Mouse (Mus musculus): ENCODE results near the gene Sirt4. TPM values are rescaled to one million over a fixed set of nuclear protein-coding genes. Genes with fewer than 3 reads are reported as not detected.
A peak's percentile ranks its signal among the peaks of the same experiment; 100 is the strongest.
"Not testable (repeated sequence)": the region's sequence is repeated elsewhere in the genome, so short reads cannot be mapped to it uniquely, and the experiment has no call there.

Sirt4 gene
- polyA plus RNA-seq, 1 experiment from 2014 or later, result 18.7 TPM

DNA sequence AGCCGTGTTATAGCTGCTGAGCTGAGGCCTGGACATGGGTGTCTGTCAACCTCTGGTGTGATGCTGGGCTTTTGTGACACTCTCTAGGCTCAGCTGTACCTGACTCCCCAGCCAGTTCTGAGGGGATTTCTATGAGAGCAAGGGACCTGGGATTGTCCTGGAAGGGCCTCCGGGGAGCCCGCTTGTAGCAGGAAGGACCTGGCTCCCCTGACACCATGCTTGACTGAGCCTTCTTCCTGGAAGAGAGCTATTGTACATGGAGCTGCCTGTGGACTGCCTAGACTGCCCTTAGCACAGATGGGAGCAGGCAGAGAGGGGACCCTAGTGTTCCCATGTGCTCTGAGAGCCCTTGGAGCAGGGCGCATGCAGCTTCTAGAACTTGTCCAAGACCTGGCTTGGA, 40.9 kb upstream of the Sirt4 start:
- Histone ChIP-seq H3K9me3 (replicated peaks; ENCODE audit: control insufficient read depth, low read length) (no peaks in the 10 kb centered on the region), H3K36me3 (ENCODE audit: control insufficient read depth, insufficient read depth) (no peaks in the 10 kb centered on the region), H3K27ac (ENCODE audit: low read length) (no peak overlapping the region), H3K4me1 (ENCODE audit: control insufficient read depth, insufficient read depth, low read length) (peaks cover 63% of the 10 kb centered on the region), H3K4me2 (ENCODE audit: low read depth, low read length) (no peak overlapping the region), H3K27me3 (ENCODE audit: control insufficient read depth, insufficient read depth, low read length) (no peaks in the 10 kb centered on the region), H3K9ac (ENCODE audit: low read length) (0 out of 2 replicates have a peak overlapping the region, but pooled peaks have one; percentile 10), H3K4me3 (ENCODE audit: low read length) (no peak overlapping the region)
- 85% methylated on average over 4 of the region's 4 CpGs for WGBS
- no peak for ATAC-seq (replicated peaks; ENCODE audit: extremely low read depth, insufficient read depth, low FRiP score)

DNA sequence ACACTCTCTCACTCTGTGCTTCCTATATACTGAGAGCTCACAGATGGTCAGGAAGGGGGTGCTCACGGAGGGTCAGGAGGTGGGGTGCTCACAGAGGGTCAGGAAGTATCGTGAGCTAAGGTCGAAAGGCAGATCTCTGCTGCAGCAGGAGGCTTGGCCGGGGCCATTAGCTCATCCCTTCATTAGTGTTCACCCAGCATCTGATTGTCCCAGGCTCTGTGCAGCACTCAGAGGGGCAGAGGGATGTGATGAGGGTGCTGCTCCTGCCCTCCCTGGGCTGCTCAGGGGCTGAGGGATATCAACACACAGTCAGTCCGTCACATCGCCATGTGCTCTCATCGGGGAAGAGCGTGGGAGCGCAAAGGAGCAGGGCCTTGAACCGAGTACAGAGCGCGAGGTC, 39.9 kb upstream of the Sirt4 start:
- H3K4me3 ChIP-seq (ENCODE audit: low read length), result no peak overlapping the region
- H3K36me3 ChIP-seq (ENCODE audit: control insufficient read depth, insufficient read depth), result no peaks in the 10 kb centered on the region
- WGBS, result 41% methylated on average over 12 of the region's 12 CpGs
- H3K27me3 ChIP-seq (ENCODE audit: control insufficient read depth, insufficient read depth, low read length), result no peaks in the 10 kb centered on the region
- peak overlapping the region; percentile 75 for H3K27ac ChIP-seq (ENCODE audit: low read length)
- H3K9ac ChIP-seq (ENCODE audit: low read length), result peak overlapping the region; percentile 54
- 0 out of 2 replicates have a peak, but pooled peaks have one; percentile 8 for ATAC-seq (replicated peaks; ENCODE audit: extremely low read depth, insufficient read depth, low FRiP score)
- peak overlapping the region; percentile 45 for H3K4me2 ChIP-seq (ENCODE audit: low read depth, low read length)
- no peaks in the 10 kb centered on the region for H3K9me3 ChIP-seq (replicated peaks; ENCODE audit: control insufficient read depth, low read length)
- peaks cover 59% of the 10 kb centered on the region for H3K4me1 ChIP-seq (ENCODE audit: control insufficient read depth, insufficient read depth, low read length)

DNA sequence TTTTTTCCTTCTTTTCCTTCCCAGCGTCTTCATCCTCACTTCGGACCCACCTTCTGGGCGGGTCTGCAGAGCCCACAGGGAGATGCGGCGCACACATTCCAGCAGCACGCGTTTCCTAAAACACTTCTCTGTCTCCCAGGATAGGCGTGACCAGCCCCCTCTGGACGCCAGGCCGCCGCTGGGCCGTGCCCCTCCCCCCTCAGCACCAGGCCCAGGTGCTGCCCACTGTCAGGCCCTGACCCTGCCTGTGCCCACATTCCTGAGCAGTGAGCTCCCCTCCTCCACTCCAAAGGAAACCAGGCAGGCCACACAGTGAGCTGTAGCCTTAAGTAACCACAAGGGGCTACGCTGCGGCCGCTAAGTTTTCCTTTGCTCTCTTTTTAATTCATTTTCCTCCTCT, 39.4 kb upstream of the Sirt4 start:
- H3K27ac ChIP-seq (ENCODE audit: low read length), result peak overlapping the region; percentile 75
- no peaks in the 10 kb centered on the region for H3K9me3 ChIP-seq (replicated peaks; ENCODE audit: control insufficient read depth, low read length)
- WGBS, result 15% methylated on average over 15 of the region's 15 CpGs
- H3K4me1 ChIP-seq (ENCODE audit: control insufficient read depth, insufficient read depth, low read length), result peaks cover 54% of the 10 kb centered on the region
- H3K9ac ChIP-seq (ENCODE audit: low read length), result peak overlapping the region; percentile 54
- ATAC-seq (replicated peaks; ENCODE audit: extremely low read depth, insufficient read depth, low FRiP score), result peak; percentile 46; the same call in 1 of the 2 replicates
- peak overlapping the region; percentile 1; the same call in 1 of the 2 replicates for H3K4me3 ChIP-seq (ENCODE audit: low read length)
- no peaks in the 10 kb centered on the region for H3K36me3 ChIP-seq (ENCODE audit: control insufficient read depth, insufficient read depth)
- no peaks in the 10 kb centered on the region for H3K27me3 ChIP-seq (ENCODE audit: control insufficient read depth, insufficient read depth, low read length)
- H3K4me2 ChIP-seq (ENCODE audit: low read depth, low read length), result peak overlapping the region; percentile 45

DNA sequence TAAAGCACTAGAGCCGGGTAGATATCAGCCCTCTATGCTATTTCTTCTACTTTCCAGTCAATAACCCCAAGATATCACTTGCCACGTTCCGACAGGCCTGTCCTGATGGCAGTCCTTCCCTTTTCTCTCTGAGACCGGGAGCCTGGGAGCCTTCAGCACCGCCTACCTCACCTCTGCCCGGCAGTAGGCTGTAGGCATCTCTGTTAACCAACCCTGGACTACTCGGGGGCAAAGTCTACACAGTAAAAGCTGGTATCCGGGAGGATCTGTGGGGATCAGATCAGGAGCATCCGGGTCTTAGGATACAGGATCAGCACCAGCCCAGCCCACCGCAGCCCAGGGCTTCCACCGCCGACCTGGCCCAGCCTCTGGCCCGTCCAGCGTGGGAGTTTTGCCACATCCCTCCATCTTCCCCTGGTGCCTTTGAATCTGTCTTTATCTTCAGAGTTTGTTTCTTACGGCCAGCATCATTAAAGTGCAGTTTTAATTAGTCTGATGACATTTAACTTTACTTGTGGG, 38.5 kb upstream of the Sirt4 start:
- no peak overlapping the region; the same call in 1 of the 2 replicates for H3K9ac ChIP-seq (ENCODE audit: low read length)
- 67% methylated on average over 15 of the region's 15 CpGs for WGBS
- peaks cover 48% of the 10 kb centered on the region for H3K4me1 ChIP-seq (ENCODE audit: control insufficient read depth, insufficient read depth, low read length)
- H3K9me3 ChIP-seq (replicated peaks; ENCODE audit: control insufficient read depth, low read length), result no peaks in the 10 kb centered on the region
- peak overlapping the region; percentile 72 for H3K27ac ChIP-seq (ENCODE audit: low read length)
- ATAC-seq (replicated peaks; ENCODE audit: extremely low read depth, insufficient read depth, low FRiP score), result no peak
- no peaks in the 10 kb centered on the region for H3K27me3 ChIP-seq (ENCODE audit: control insufficient read depth, insufficient read depth, low read length)
- H3K36me3 ChIP-seq (ENCODE audit: control insufficient read depth, insufficient read depth), result peaks cover 2% of the 10 kb centered on the region; the same call in 1 of the 2 replicates
- no peak overlapping the region for H3K4me3 ChIP-seq (ENCODE audit: low read length)
- no peak overlapping the region for H3K4me2 ChIP-seq (ENCODE audit: low read depth, low read length)

DNA sequence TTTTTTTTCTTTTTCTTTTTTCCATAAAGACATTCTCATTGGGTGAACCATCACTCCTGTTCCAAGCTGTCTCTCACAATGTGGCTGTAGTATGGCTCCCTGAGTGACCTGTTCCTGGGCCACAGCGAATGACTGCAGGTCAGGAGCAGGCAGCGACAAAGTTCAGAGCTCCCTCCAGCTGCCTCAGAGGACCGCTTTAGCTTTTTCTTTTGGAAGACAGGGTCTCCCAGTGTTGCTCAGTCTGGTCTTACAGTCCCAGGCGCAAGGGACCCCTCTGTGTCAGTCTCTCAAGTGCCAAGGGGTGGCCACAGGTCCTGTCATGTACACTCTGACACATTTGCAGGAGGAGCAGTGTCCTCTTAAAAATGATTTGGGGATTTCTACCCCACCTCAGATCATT, 38.0 kb upstream of the Sirt4 start:
- no peak overlapping the region for H3K4me3 ChIP-seq (ENCODE audit: low read length)
- WGBS, result 80% methylated on average over 4 of the region's 4 CpGs

DNA sequence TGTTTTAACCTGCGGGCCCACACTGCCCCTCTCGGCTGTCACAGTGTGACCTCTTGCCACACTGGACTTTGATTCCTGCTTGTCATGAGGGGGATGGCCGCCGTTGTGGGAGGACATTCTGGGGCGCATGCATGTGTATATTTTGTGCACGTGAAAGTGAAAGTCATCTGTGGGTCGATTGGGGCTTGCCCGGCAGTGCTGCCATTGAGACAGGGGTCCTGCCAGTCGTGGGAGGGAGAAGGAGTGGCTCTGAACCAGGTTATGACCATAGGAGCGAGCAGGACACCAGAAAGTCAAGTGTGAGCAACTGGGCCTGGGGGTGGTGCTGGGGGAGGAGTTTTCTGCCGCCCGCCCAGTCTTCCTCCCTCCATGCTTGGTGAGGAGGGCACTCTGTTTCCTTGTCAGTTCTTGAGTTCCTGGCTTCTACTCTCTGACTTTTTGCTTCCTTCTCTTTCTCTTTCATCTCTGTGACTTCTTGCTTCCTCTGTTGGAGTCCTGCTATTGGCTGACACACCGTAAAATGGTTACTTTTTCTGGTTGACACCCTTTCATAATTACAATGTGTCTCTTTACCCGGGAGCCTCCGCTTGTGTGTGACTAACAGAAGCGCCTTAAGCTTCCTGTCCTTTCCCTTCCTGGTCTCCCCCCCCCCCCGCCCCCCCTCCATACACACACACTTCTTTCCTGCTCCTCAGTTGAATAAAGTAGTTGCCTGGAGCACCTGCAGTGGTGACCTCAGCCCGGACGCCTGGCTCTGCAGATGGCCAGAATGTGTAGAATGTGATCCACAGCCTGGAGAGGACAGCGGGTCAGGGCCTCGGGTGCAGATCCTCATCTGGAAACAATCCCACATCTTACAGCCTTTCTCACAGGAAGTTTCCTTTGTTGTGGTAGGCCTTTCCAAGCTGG, 37.3 kb upstream of the Sirt4 start:
- 51% methylated on average over 20 of the region's 21 CpGs for WGBS
- H3K36me3 ChIP-seq (ENCODE audit: control insufficient read depth, insufficient read depth), result peaks cover 2% of the 10 kb centered on the region; the same call in 1 of the 2 replicates
- peaks cover 48% of the 10 kb centered on the region for H3K4me1 ChIP-seq (ENCODE audit: control insufficient read depth, insufficient read depth, low read length)
- H3K27ac ChIP-seq (ENCODE audit: low read length), result peak overlapping the region; percentile 72
- no peaks in the 10 kb centered on the region for H3K9me3 ChIP-seq (replicated peaks; ENCODE audit: control insufficient read depth, low read length)
- no peaks in the 10 kb centered on the region for H3K27me3 ChIP-seq (ENCODE audit: control insufficient read depth, insufficient read depth, low read length)
- peak overlapping the region; percentile 3; the same call in 1 of the 2 replicates for H3K4me3 ChIP-seq (ENCODE audit: low read length)
- peak overlapping the region; percentile 8 for H3K4me2 ChIP-seq (ENCODE audit: low read depth, low read length)
- peak overlapping the region; percentile 44; the same call in 1 of the 2 replicates for H3K9ac ChIP-seq (ENCODE audit: low read length)
- no peak for ATAC-seq (replicated peaks; ENCODE audit: extremely low read depth, insufficient read depth, low FRiP score)

More for the DNA sequence above, 38.0 kb upstream of the Sirt4 start:
- no peak overlapping the region for H3K4me2 ChIP-seq (ENCODE audit: low read depth, low read length)
- no peak for ATAC-seq (replicated peaks; ENCODE audit: extremely low read depth, insufficient read depth, low FRiP score)
- H3K9ac ChIP-seq (ENCODE audit: low read length), result no peak overlapping the region; the same call in 1 of the 2 replicates
- H3K27ac ChIP-seq (ENCODE audit: low read length), result peak overlapping the region; percentile 72
- H3K36me3 ChIP-seq (ENCODE audit: control insufficient read depth, insufficient read depth), result peaks cover 2% of the 10 kb centered on the region; the same call in 1 of the 2 replicates
- H3K27me3 ChIP-seq (ENCODE audit: control insufficient read depth, insufficient read depth, low read length), result no peaks in the 10 kb centered on the region
- H3K4me1 ChIP-seq (ENCODE audit: control insufficient read depth, insufficient read depth, low read length), result peaks cover 48% of the 10 kb centered on the region
- no peaks in the 10 kb centered on the region for H3K9me3 ChIP-seq (replicated peaks; ENCODE audit: control insufficient read depth, low read length)

DNA sequence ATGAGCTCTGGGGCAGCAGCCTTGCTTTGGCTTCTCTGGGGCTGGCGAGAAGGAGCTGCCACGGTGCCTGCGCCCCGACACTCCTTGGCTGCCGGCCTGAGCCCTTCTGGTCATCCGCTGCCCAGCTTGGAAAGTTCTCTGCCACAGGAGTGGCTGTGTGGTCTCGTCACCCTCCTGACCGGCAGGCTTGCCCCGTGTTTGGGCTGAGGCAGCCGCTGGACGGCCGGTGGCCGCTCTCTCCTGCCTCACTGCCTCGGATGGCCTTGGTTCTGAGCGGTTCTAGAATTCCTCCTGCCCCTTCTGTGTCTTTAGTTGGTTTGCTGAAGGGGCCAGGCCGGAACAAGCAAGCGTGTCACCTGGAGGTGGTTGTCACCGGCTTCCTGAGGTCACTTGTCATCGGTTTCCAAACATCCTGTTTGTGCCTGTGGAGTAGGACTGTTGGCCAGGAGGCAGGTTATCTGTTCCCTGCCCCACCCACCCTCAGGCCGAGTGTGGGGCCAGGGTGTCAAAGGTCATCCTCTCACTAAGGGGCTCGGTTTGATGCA, 35.9 kb upstream of the Sirt4 start:
- no peaks in the 10 kb centered on the region for H3K9me3 ChIP-seq (replicated peaks; ENCODE audit: control insufficient read depth, low read length)
- peak overlapping the region; percentile 72 for H3K27ac ChIP-seq (ENCODE audit: low read length)
- H3K4me1 ChIP-seq (ENCODE audit: control insufficient read depth, insufficient read depth, low read length), result peaks cover 51% of the 10 kb centered on the region
- H3K36me3 ChIP-seq (ENCODE audit: control insufficient read depth, insufficient read depth), result peaks cover 5% of the 10 kb centered on the region; the same call in 1 of the 2 replicates
- 47% methylated on average over 21 of the region's 21 CpGs for WGBS
- no peaks in the 10 kb centered on the region for H3K27me3 ChIP-seq (ENCODE audit: control insufficient read depth, insufficient read depth, low read length)
- peak overlapping the region; percentile 3; the same call in 1 of the 2 replicates for H3K4me3 ChIP-seq (ENCODE audit: low read length)
- peak overlapping the region; percentile 28; the same call in 1 of the 2 replicates for H3K9ac ChIP-seq (ENCODE audit: low read length)
- ATAC-seq (replicated peaks; ENCODE audit: extremely low read depth, insufficient read depth, low FRiP score), result no peak
- H3K4me2 ChIP-seq (ENCODE audit: low read depth, low read length), result peak overlapping the region; percentile 18; the same call in 1 of the 2 replicates

DNA sequence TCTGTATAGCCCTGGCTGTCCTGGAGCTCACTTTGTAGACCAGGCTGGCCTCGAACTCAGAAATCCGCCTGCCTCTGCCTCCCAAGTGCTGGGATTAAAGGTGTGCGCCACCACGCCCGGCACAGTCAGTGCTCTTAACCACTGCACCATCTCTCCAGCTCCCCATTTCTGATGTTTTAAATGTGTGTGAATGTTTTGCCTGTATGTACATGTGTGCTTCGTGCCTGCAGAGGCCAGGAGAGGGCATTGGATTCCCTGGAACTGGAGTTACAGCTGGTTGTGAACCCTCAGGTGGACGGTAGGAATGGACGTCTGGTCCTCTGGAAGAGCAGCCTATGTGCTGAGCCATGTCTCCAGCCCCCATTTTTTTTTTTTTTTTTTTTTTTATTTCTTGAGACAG, 33.7 kb upstream of the Sirt4 start:
- H3K27ac ChIP-seq (ENCODE audit: low read length); H3K9ac ChIP-seq (ENCODE audit: low read length); H3K4me3 ChIP-seq (ENCODE audit: low read length); H3K27me3 ChIP-seq (ENCODE audit: control insufficient read depth, insufficient read depth, low read length); H3K9me3 ChIP-seq (replicated peaks; ENCODE audit: control insufficient read depth, low read length); ATAC-seq (replicated peaks; ENCODE audit: extremely low read depth, insufficient read depth, low FRiP score); H3K4me2 ChIP-seq (ENCODE audit: low read depth, low read length); H3K36me3 ChIP-seq (ENCODE audit: control insufficient read depth, insufficient read depth): not testable (repeated sequence)
- WGBS, result 94% methylated on average over 8 of the region's 8 CpGs
- peaks cover 47% of the 10 kb centered on the region for H3K4me1 ChIP-seq (ENCODE audit: control insufficient read depth, insufficient read depth, low read length)
